Mouse (Mus musculus): ENCODE results near the gene Ppp4r4. TPM values are rescaled to one million over a fixed set of nuclear protein-coding genes. Genes with fewer than 3 reads are reported as not detected.
"Not testable (repeated sequence)": the region's sequence is repeated elsewhere in the genome, so short reads cannot be mapped to it uniquely, and the experiment has no call there.

Gene Ppp4r4
- total and polyA plus RNA-seq, 3 experiments, result 0.06 to 0.37 (median 0.16) TPM

- intact Hi-C loops (cut with DNase I), result no loop called here
- H3K27ac ChIP-seq, result no peak within 1 kb of the TSS
- H3K4me1 ChIP-seq (ENCODE audit: control insufficient read depth, insufficient read depth, low read length), result no peaks in the 10 kb centered on the region
- no peaks in the 10 kb centered on the region for H3K79me2 ChIP-seq (replicated peaks; ENCODE audit: control insufficient read depth, insufficient read depth, low read length)
- no peak for TF ChIP-seq EP300 (IDR thresholded peaks at IDR 0.05; ENCODE audit: insufficient read depth, low read depth, low read length)
- TF ChIP-seq CTCF (IDR thresholded peaks at IDR 0.05), result no peak
- TF ChIP-seq POLR2A (IDR thresholded peaks at IDR 0.05; ENCODE audit: insufficient read depth, low read depth, low read length), result no peak
- no peak within 1 kb of the TSS for H3K4me3 ChIP-seq
- WGBS, result 60% methylated on average over 9 of the region's 9 CpGs
- H3K9ac ChIP-seq (ENCODE audit: low read depth, low read length), result no peak within 1 kb of the TSS
- no peaks in the 10 kb centered on the region for H3K27me3 ChIP-seq (ENCODE audit: control insufficient read depth, insufficient read depth, low read length)
- no peaks in the 10 kb centered on the region for H3K36me3 ChIP-seq (ENCODE audit: control insufficient read depth, insufficient read depth, low read length)
- DNase-seq, result no peak
Observed at GRCm38 (mm10) chr12:103656848-103657626, 125.0 kb downstream of the Ppp4r4 start, which contains the start of gene Serpina6. Gene Serpina6, minus strand, starts transcription at chr12:103657212.

DNA sequence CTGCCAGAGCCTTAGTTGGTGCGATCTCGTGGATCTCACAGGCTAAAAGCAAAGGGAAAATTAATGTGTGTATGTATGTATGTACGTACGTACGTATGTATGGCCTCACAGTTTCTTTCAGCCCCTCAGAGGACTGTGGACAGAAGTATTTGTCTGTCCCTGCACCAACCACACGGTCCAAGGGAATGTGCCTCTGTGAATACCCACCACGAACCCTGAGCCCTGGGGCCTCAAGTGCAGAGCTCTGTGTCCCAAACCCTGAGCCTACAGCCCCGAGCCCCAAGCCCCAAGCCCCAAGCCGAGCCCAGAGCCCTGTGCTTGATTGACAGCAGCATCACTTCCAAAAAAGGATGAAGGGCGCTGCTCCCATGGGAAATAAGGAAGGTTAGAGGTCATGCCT lies 125.9 kb downstream of the Ppp4r4 start:
- TF ChIP-seq CTCF (IDR thresholded peaks at IDR 0.05), result no peak
- TF ChIP-seq EP300 (IDR thresholded peaks at IDR 0.05; ENCODE audit: insufficient read depth, low read depth, low read length), result no peak
- no peak for TF ChIP-seq POLR2A (IDR thresholded peaks at IDR 0.05; ENCODE audit: insufficient read depth, low read depth, low read length)
- H3K27ac ChIP-seq, result no peak overlapping the region
- 73% methylated on average over 10 of the region's 10 CpGs for WGBS
- H3K79me2 ChIP-seq (replicated peaks; ENCODE audit: control insufficient read depth, insufficient read depth, low read length), result no peaks in the 10 kb centered on the region
- no peak overlapping the region for H3K9ac ChIP-seq (ENCODE audit: low read depth, low read length)
- H3K4me3 ChIP-seq, result no peak overlapping the region
- DNase-seq, result no peak
- intact Hi-C loops (cut with DNase I), result no loop called here
- H3K4me1 ChIP-seq (ENCODE audit: control insufficient read depth, insufficient read depth, low read length), result no peaks in the 10 kb centered on the region
- H3K27me3 ChIP-seq (ENCODE audit: control insufficient read depth, insufficient read depth, low read length), result no peaks in the 10 kb centered on the region
- H3K36me3 ChIP-seq (ENCODE audit: control insufficient read depth, insufficient read depth, low read length), result no peaks in the 10 kb centered on the region

- H3K79me2 ChIP-seq (replicated peaks; ENCODE audit: control insufficient read depth, insufficient read depth, low read length), result no peaks in the 10 kb centered on the region
Observed at GRCm38 (mm10) chr12:103659171-103659570, 127.1 kb downstream of the Ppp4r4 start.

DNA sequence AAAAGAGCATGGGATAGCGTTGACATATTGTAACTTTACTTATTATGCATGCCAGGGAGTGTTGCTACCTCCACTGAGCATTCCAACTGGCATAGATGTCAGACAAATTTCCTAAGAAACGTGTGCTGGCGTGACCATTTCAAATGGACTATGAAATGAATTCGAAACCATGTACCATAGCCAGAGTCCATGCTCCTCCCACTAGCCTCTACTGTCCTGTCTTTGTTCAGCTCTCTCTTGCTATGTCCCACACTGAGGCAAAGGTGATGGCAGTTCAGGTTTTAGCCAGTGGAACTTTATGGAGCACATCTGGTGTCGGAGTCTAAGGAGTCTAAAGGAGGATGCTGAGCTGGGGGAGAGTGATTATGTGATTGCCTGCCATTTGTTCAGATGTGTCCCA lies 128.0 kb downstream of the Ppp4r4 start:
- no peak overlapping the region for H3K9ac ChIP-seq (ENCODE audit: low read depth, low read length)
- H3K4me1 ChIP-seq (ENCODE audit: control insufficient read depth, insufficient read depth, low read length), result no peaks in the 10 kb centered on the region
- H3K4me3 ChIP-seq, result no peak overlapping the region
- no peak overlapping the region for H3K27ac ChIP-seq
- intact Hi-C loops (cut with DNase I), result no loop called here
- no peaks in the 10 kb centered on the region for H3K27me3 ChIP-seq (ENCODE audit: control insufficient read depth, insufficient read depth, low read length)
- WGBS, result 77% methylated on average over 5 of the region's 5 CpGs
- DNase-seq, result no peak
- TF ChIP-seq EP300 (IDR thresholded peaks at IDR 0.05; ENCODE audit: insufficient read depth, low read depth, low read length) (no peak), CTCF (IDR thresholded peaks at IDR 0.05) (no peak), POLR2A (IDR thresholded peaks at IDR 0.05; ENCODE audit: insufficient read depth, low read depth, low read length) (no peak)
- H3K79me2 ChIP-seq (replicated peaks; ENCODE audit: control insufficient read depth, insufficient read depth, low read length), result no peaks in the 10 kb centered on the region
- H3K36me3 ChIP-seq (ENCODE audit: control insufficient read depth, insufficient read depth, low read length), result no peaks in the 10 kb centered on the region

More at GRCm38 (mm10) chr12:103659171-103659570, 127.1 kb downstream of the Ppp4r4 start:
- no peaks in the 10 kb centered on the region for H3K36me3 ChIP-seq (ENCODE audit: control insufficient read depth, insufficient read depth, low read length)
- no peak for DNase-seq
- H3K4me3 ChIP-seq, result no peak overlapping the region
- WGBS, result 62% methylated on average over 2 of the region's 2 CpGs
- intact Hi-C loops (cut with DNase I), result no loop called here
- TF ChIP-seq EP300 (IDR thresholded peaks at IDR 0.05; ENCODE audit: insufficient read depth, low read depth, low read length) (no peak), CTCF (IDR thresholded peaks at IDR 0.05) (no peak), POLR2A (IDR thresholded peaks at IDR 0.05; ENCODE audit: insufficient read depth, low read depth, low read length) (no peak)
- H3K9ac ChIP-seq (ENCODE audit: low read depth, low read length), result no peak overlapping the region
- H3K4me1 ChIP-seq (ENCODE audit: control insufficient read depth, insufficient read depth, low read length), result no peaks in the 10 kb centered on the region
- no peaks in the 10 kb centered on the region for H3K27me3 ChIP-seq (ENCODE audit: control insufficient read depth, insufficient read depth, low read length)
- no peak overlapping the region for H3K27ac ChIP-seq

GRCm38 (mm10) chr12:103662053-103662452 lies 130.0 kb downstream of the Ppp4r4 start:
- intact Hi-C loops (cut with DNase I); H3K4me3 ChIP-seq; H3K36me3 ChIP-seq (ENCODE audit: control insufficient read depth, insufficient read depth, low read length); H3K9ac ChIP-seq (ENCODE audit: low read depth, low read length); H3K27me3 ChIP-seq (ENCODE audit: control insufficient read depth, insufficient read depth, low read length); H3K79me2 ChIP-seq (replicated peaks; ENCODE audit: control insufficient read depth, insufficient read depth, low read length); H3K4me1 ChIP-seq (ENCODE audit: control insufficient read depth, insufficient read depth, low read length); DNase-seq; H3K27ac ChIP-seq: not testable (repeated sequence)

Other genes starting within 250 kb of the Ppp4r4 start
- gene Fam181a, start 221.3 kb upstream of the Ppp4r4 start, total RNA-seq (2021), result not detected
- not detected in 2 replicates for gene Fam181a, start 221.3 kb upstream of the Ppp4r4 start, polyA plus RNA-seq (2012; rRNA removed)
- 100 to 1,000 TPM; 419 to 533 TPM for gene Asb2, start 176.3 kb upstream of the Ppp4r4 start, total RNA-seq (2021)
- 505 and 541 TPM in 2 replicates for gene Asb2, start 176.3 kb upstream of the Ppp4r4 start, polyA plus RNA-seq (2012; rRNA removed)
- 1 to 10 TPM; 3.1 to 3.2 TPM for gene Otub2, start 143.6 kb upstream of the Ppp4r4 start, total RNA-seq (2021)
- 4.1 and 6.4 TPM in 2 replicates for gene Otub2, start 143.6 kb upstream of the Ppp4r4 start, polyA plus RNA-seq (2012; rRNA removed)
- 1 to 10 TPM; 1.4 to 1.6 TPM for gene 9330161L09Rik, start 124.5 kb upstream of the Ppp4r4 start, total RNA-seq (2021)
- gene 9330161L09Rik, start 124.5 kb upstream of the Ppp4r4 start, polyA plus RNA-seq (2012; rRNA removed), result 0.61 and 1.00 TPM in 2 replicates
- 10 to 100 TPM; 85.3 to 89.3 TPM for gene Ddx24, start 106.5 kb upstream of the Ppp4r4 start, total RNA-seq (2021)
- 30.2 and 46.0 TPM in 2 replicates for gene Ddx24, start 106.5 kb upstream of the Ppp4r4 start, polyA plus RNA-seq (2012; rRNA removed)
- gene Ifi27, start 98.1 kb upstream of the Ppp4r4 start, total RNA-seq (2021), result 10 to 100 TPM; 56.3 to 68.8 TPM
- gene Ifi27, start 98.1 kb upstream of the Ppp4r4 start, polyA plus RNA-seq (2012; rRNA removed), result 175 and 210 TPM in 2 replicates
- 10 to 100 TPM; 31.8 to 43.8 TPM for gene Ifi27l2a, start 88.6 kb upstream of the Ppp4r4 start, total RNA-seq (2021)
- gene Ifi27l2a, start 88.6 kb upstream of the Ppp4r4 start, polyA plus RNA-seq (2012; rRNA removed), result 265 and 388 TPM in 2 replicates
- not detected for gene Ifi27l2b, start 75.1 kb upstream of the Ppp4r4 start, total RNA-seq (2021)
- 0.29 TPM in 1 of 2 replicates, not detected in the other for gene Ifi27l2b, start 75.1 kb upstream of the Ppp4r4 start, polyA plus RNA-seq (2012; rRNA removed)
- not detected for gene Serpina10, start 99.2 kb downstream of the Ppp4r4 start, total RNA-seq (2021)
- not detected in 2 replicates for gene Serpina10, start 99.2 kb downstream of the Ppp4r4 start, polyA plus RNA-seq (2012; rRNA removed)
- gene Serpina6, start 124.9 kb downstream of the Ppp4r4 start, total RNA-seq (2021), result not detected
- gene Serpina6, start 124.9 kb downstream of the Ppp4r4 start, polyA plus RNA-seq (2012; rRNA removed), result 0.12 TPM in 1 of 2 replicates, not detected in the other
- gene Serpina16, start 143.9 kb downstream of the Ppp4r4 start, total RNA-seq (2021), result not detected
- not detected in 2 replicates for gene Serpina16, start 143.9 kb downstream of the Ppp4r4 start, polyA plus RNA-seq (2012; rRNA removed)
- gene Serpina1f, start 163.2 kb downstream of the Ppp4r4 start, total RNA-seq (2021), result not detected
- gene Serpina1f, start 163.2 kb downstream of the Ppp4r4 start, polyA plus RNA-seq (2012; rRNA removed), result not detected in 2 replicates
- under 1 TPM; 0.18 to 0.20 TPM for gene Serpina1d, start 241.3 kb downstream of the Ppp4r4 start, total RNA-seq (2021)
- 0.35 and 3.5 TPM in 2 replicates for gene Serpina1d, start 241.3 kb downstream of the Ppp4r4 start, polyA plus RNA-seq (2012; rRNA removed)

Measured in heart, adult 2 months (tissue).